Mouse (Mus musculus) gastrocnemius, postnatal 4 days (tissue): ENCODE measurements around the gene Tmem251. TPM values are rescaled to one million over a fixed set of nuclear protein-coding genes. Genes with fewer than 3 reads are reported as not detected.

ENCODE experiments used
- DNase-seq, 2 experiments: peaks; one replicate each; pipeline ENCODE4 v3.0.0; 2021 to 2022; ENCODE audit warnings: low spot score in 2 of 2, mixed read lengths in 2 of 2
- total RNA-seq, 2 experiments: library from RNA; stranded (reverse); gene quantifications; 2 replicates each; pipeline ENCODE4 v1.2.3; 2021

The Tmem251 gene
- total RNA-seq, 2 experiments from 2014 or later = 2.8 to 3.6 TPM

- no peak for DNase-seq
Observed at GRCm38 (mm10) chr12:102709896-102710295, 33.7 kb upstream of the Tmem251 start.

- DNase-seq = no peak
Observed at GRCm38 (mm10) chr12:102710851-102711375, 32.6 kb upstream of the Tmem251 start.

- DNase-seq = no peak
Observed at GRCm38 (mm10) chr12:102713153-102713865, 30.3 kb upstream of the Tmem251 start.

- no peak for DNase-seq
Observed at GRCm38 (mm10) chr12:102714116-102714515, 29.4 kb upstream of the Tmem251 start.

- no peak for DNase-seq
Observed at GRCm38 (mm10) chr12:102714654-102715395, 28.7 kb upstream of the Tmem251 start.

- no peak for DNase-seq
Observed at GRCm38 (mm10) chr12:102719552-102720315, 23.8 kb upstream of the Tmem251 start.

- no peak for DNase-seq
Observed at GRCm38 (mm10) chr12:102722451-102722850, 21.1 kb upstream of the Tmem251 start.

GRCm38 (mm10) chr12:102722966-102723365, 20.6 kb upstream of the Tmem251 start:
- DNase-seq = no peak

GRCm38 (mm10) chr12:102723861-102724260, 19.7 kb upstream of the Tmem251 start:
- DNase-seq = no peak

GRCm38 (mm10) chr12:102725146-102725545, 18.4 kb upstream of the Tmem251 start:
- DNase-seq = no peak

GRCm38 (mm10) chr12:102725761-102726175, 17.8 kb upstream of the Tmem251 start:
- no peak for DNase-seq

GRCm38 (mm10) chr12:102729855-102730797, 13.4 kb upstream of the Tmem251 start:
- DNase-seq = peak in 1 of 2 experiments; percentile 46

GRCm38 (mm10) chr12:102730798-102731619, 12.6 kb upstream of the Tmem251 start:
- no peak for DNase-seq

GRCm38 (mm10) chr12:102733381-102733780, 10.2 kb upstream of the Tmem251 start:
- DNase-seq = peak in 1 of 2 experiments; percentile 63

- DNase-seq = no peak
Observed at GRCm38 (mm10) chr12:102739096-102739495, 4.5 kb upstream of the Tmem251 start.

GRCm38 (mm10) chr12:102740285-102740684, 3.3 kb upstream of the Tmem251 start:
- DNase-seq = no peak

- DNase-seq = no peak
Observed at GRCm38 (mm10) chr12:102742056-102742455, 1.5 kb upstream of the Tmem251 start.

- no peak for DNase-seq
Observed at GRCm38 (mm10) chr12:102743036-102743588, 450 bp upstream of the Tmem251 start.

- DNase-seq = no peak
Observed at GRCm38 (mm10) chr12:102744839-102745238, 1.3 kb downstream of the Tmem251 start.
